Mouse (Mus musculus): Measurements from ENCODE around the gene Taf6.

DNA sequence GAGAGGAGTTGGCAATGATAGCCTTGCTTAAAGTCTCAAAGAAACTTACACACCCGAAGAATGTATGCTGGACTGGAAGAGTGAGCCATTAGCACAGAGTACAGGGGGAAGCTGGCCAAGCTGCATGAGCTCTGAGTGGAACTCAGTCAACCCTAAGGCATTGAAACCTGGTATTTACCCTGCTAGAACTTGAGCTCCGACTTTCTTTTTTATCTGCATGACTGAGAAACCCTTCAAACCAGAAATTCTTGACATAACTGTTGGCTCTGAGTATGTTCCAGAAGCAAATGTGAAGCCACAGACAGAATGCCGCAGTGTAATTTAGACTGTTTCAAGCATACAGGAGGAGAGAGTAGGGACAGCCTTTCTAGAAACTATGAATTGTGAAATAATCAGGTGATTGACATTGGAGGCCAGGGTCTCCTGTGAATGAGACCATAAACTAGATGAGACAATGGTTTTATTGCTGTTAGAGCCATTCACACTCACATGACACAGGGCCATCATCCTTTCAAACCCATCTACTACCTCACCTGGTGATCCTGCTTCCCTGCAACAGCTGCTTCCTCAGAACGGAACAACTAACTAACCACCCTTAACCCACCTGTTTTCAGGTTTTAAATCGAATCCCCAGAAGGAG lies 54.7 kb downstream of the Taf6 start:
- no peak for TF ChIP-seq POLR2A (IDR thresholded peaks at IDR 0.05; ENCODE audit: low read depth, low read length)
- TF ChIP-seq CTCF (conservative IDR thresholded peaks at IDR 0.05; ENCODE audit: insufficient read depth, insufficient read length, low read depth, low read length): no peak
